Mouse (Mus musculus): ENCODE measurements around the gene Lrp3.

Gene Lrp3

DNA sequence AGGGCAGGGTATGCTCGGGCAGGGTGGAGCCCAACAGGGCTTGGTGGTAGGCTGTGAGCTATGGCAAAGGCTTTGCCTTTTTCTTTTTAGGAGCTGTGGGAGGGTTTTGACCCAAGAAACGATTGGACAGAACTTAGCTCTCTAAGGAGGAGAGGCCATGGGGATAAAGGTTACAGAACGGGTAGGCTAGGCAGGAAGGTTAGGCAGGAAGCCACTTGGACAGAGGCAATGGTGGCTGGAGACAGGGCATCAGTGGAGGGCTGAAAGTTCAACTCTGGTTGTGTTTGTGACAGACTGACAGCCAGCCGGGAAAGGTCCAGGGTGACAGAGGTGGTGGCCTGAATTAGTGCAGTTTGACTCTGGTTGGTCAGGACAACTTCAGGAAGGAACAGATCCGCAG, 25.6 kb downstream of the Lrp3 start:
- no peak for DNase-seq (ENCODE audit: low read depth)

DNA sequence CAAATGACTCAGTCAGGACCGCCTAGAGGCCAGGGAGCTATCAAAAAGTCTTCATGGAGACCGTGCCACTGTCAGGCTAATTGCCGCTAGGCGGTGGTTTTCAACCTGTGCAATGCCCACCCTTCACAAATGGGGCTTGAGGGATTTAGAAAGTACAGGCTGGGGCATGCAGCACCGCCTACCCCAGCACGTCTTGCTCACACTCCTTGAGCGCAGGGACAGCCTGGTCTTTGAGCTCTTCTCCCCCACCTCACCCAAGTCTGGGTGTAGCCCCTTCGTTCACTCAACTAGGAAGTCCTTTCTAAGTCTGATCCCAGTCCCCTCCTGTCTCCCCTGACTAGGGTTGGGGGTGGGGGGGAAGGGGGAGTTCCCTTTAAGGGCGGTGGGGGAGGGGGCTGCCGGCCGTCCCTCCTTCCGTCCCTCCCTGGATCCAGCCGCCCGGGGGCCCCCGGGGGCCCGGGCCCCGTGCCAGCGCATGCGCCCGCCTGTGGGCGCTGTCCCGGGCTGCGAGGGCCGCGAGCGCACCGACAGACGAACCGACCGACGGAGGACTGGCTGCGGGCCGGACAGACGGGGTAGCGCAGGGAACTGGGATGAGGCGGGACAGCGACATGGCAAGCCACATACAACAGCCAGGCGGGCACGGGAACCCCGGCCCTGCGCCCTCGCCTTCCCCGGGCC, 29.3 kb downstream of the Lrp3 start, which contains the start of gene Slc7a10:
Gene Slc7a10 (plus strand): TSS at position 497 of the 681 bp plus-strand sequence.
- no peak for DNase-seq (ENCODE audit: low read depth)

DNA sequence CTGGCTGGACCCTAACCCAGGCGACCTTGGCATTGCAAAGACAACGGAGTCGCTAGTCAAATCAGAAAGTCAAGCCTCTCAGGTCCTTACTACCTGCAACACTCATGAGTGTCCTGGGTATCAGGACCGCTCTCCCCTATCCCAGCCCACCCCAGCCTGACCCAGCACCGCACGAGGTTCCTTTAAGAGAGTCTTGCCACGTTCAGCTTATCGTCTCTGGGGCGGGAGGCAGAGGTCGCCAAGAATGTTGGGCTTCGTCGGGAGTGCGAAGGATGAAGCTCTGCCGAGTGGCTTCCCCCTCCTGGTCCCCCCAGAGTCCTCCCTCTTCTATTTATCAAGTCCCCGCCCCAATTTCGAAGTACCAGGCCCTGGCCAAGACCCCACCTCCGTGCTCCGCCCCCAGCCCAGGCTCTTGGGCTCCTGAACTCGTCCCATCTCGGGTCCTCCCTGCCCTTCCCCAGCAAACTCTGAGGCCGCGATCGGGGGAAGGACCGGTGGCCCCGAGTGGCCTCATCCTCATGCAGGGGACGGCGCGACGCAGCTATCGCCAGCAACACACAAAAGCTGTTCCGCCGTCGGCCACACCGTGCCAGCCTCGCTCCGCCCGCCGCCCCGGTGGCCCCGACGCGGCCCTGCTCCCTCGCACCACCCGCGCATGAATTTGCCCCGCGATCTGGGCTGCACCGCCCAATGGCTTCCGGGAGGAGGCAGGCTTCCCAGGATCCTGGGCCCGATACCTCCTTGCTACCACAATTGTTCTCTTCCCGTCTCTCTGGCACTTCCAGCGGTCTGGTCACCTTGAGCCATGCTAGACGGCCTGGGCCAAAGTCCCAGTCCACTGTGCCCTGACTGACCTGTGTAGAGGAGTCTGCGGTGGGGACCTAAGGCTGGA, 30.2 kb downstream of the Lrp3 start:
- DNase-seq (ENCODE audit: low read depth), result no peak

DNA sequence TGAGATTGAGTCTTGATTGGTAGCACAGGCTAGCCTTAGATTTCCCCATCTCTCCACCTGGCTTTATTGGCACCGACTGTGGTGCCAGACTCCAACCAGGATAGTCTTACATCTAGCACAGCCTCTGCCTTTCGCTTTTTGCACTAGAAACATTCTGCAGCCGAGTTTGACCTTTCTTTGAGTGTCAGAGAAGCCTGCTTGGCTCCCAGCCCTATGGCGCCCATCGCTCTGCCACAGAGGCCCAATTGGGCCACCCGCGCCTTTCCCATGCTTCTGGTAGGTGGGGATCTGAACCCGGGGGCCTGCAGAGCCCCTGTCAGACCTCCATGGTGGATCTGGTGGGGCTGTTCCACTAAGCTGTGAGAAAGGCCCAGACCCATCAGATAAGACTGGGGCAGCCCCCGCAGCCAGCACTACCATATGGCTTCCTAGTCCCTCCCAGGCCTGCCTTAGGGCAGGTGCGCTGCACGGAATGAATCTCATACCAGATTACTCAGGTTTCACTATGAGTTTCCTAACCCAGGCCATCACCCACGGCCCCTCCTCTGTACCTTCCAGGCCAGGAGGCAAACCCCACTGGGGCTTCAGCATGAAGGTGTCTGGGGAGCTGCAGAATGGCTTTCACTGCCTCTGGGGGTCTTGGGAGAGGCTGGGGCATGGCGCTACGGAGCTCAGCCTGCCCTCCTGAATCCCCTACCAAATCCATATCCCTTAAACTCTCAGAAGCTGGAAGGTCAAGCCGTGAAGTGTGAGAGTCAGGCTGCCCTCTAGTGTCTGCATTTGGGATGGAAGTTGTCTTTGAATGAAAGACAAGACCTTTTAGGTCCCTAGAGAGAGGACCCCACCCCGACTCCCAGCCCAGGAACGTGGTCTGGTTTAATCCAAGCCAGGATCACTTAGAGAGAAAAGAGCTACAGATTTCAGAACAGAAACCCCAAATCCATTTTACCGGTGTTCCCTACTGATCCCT, 38.6 kb downstream of the Lrp3 start:
- peak; percentile 59 for DNase-seq (ENCODE audit: low read depth)

DNA sequence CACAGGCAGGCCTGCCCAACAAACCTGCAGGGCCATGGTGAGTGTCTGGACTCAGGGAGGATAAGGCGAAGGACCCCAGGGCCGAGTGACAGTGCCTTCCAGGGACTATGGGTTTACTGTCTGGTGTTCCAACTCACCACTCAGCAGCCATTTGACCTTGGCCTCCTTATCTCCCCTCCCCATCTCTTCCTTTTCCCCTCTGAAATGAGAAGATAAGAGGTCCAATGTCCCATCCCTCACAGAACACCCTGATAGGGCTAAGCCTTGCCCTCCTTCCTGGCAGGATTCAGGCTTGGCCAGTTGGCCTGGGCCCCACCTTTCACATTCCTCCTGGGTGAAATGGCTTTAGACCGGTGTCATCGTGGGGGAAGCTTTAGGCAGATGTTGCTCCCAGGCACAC, 39.8 kb downstream of the Lrp3 start:
- DNase-seq (ENCODE audit: low read depth), result no peak

DNA sequence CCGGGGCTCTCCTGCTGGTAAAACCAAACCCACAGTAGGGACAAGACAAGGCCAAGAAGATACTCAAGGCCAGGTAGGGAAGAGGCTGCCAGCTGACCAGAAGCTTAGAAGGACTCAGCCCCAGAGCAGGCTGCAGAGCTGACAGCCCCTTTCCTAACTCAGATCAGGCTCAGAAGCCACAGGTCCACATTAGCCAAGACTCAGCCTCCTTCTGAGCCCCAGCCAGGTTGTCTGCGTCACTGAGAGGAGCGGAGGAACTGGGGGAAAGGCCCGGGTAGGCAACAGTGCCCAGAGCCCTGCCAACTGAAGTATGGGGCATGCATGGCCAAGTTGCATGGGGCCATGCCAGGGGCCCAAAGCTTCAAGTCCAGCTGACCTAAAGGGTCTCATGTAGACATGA, 42.8 kb downstream of the Lrp3 start:
- peak; percentile 50 for DNase-seq (ENCODE audit: low read depth)

DNA sequence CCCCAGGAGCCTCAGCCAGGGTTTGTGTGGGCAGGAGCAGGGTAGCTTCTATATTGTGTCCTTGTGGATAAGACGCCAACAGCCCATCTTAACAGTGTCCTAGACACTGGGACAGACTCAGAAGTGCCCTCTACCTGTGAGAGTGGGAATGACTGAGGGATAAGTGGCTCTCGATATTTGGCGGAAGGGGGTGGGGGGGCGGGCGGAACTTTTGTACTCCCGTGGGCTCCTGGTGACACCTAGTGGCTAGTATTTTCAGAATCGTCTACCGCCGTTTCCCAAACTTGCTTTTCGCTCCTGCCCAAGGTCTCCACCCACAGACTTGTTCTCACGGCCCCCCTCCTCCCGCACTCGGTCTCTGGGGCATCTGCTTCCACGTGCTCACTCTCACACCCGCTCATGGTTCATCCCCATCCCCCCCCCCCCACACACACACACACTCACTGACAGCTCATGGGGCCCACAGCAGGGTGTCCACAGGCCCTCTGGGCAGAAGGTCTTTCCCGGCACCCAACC, 43.4 kb downstream of the Lrp3 start:
- DNase-seq (ENCODE audit: low read depth), result peak; percentile 95

DNA sequence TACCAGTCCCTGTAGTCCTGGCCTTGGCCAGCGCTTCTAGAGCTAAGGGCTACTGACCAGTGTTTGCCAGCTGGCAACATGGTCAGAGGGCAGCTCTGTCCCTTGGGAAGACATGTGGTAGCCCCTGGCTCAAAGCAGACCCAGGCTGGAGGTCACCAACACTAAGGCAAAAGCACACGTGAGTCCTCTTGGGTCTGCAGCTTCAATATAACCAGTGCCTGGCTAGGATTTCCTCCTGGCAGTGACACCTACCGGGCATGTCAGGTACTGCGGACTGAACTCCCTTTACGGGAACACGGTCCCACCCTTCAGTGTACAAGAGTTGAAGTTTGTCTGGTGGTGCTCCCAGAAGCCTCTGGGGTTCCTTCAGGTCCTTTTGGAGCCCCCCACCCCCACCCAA, 46.0 kb downstream of the Lrp3 start:
- peak; percentile 86 for DNase-seq (ENCODE audit: low read depth)

DNA sequence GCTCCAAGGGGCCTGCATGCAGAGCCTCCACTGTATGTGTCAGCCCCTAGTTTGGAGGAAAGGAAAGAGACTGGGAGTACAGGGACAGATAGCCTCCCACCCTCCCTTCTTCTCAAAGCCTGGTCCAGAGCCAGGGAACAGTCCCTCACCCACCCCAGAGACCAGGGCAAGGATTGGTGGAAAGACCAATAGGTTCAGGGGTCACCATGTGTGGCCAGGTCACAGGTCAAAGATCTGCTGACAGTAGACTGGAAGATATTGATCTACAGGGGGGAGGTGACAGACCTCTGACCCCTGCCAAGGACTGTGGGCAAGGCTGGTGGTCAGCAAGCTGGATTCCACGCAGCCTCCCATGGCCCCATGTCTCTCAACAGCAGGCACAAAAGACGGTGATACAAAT, 47.4 kb downstream of the Lrp3 start:
- DNase-seq (ENCODE audit: low read depth), result no peak

DNA sequence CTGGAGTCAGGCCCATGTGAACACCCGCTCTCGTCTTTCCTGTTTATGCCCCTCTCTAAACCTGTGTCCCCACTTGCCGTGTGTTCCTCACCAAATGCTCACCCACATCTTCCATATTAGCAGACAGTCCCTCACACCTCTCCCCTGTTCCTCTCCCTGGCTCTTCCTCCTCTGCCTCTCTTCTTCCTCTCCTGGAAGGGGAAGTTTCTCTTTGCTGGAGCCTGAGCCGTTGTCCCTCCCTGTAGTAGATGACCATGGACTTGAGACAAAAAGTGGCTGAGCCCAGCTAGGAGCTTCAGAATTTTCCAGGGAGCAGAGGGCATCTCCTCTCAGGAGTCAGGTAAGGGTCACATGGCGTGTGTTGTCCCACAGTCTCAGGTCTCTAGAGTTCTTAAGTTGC, 48.3 kb downstream of the Lrp3 start:
- DNase-seq (ENCODE audit: low read depth), result no peak

DNA sequence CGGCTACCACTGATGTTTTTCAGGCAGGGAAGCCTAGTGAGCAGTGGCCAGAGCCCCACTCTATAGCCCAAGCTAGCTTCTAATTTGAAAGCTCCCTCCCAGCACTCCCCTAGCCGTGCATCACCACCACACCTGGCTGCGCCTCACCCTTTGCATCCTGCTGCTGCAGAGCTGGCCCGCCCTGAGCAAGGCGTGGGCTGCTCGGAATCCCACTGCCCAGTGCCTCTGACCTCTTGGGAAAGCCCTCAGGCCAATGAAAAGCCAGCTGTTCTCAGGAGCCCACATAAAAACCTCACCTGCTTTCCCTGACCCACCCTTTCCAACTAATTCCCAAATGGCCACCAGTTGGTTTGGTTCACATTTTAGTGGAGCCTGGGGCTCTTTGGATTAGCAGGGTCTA, 51.2 kb downstream of the Lrp3 start:
- DNase-seq (ENCODE audit: low read depth), result no peak

DNA sequence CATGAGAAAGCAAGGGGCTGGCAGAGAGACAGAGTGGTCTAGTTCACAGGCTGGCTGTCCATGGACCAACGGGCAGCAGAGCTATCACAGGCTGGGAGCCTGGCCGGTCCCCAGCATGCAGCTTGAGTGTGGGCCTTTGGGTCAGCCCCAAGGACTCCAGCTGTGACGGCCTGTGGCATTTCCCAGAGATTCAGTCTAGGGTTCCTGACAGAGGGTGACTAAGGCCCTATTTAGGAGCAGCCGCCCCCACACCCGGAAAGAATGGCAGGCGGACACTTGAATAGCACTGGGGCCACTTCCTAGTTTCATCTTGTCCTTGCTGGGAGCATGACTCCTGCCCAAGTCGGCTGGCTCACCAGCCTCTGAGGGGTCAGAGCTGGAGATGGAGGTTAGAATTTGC, 51.7 kb downstream of the Lrp3 start:
- DNase-seq (ENCODE audit: low read depth), result no peak

DNA sequence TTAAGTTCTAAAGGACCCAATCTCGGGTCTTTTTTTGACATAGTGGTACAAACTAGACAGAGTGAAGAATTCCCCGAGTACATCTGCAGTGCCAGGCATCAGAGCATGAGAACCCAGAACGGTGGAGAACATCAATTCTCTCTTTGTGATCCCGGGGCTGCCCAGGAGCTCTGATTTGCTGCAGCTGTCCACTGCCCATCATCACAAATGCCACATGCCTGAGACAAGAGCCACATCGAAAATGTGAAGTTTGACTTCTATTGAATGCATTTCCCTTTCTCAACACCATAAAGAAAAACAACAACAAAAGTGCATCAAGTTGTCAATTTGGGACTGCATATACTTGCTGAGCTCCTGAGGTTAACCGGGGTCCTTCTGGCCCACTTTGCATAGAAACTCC, 52.9 kb downstream of the Lrp3 start:
- no peak for DNase-seq (ENCODE audit: low read depth)

DNA sequence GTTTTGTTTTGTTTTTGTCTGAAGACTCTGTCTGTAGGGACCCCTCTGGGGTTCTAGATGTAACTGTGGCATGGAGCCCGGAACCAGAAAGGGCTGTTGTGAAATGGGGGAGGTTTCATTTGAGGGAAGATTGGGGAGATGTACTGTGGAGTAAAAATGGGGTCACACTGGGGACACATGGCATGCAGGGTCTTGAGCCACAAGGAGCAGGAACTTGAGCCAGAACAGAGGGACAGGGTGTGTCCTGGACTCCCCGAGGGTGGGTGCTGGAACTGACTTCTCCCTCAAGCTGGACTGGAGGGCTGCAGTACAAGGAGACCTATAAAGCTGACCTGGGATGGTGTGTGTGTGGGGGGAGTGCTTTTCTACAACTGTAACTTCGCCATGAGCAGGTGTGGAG, 57.8 kb downstream of the Lrp3 start:
- DNase-seq (ENCODE audit: low read depth), result no peak

DNA sequence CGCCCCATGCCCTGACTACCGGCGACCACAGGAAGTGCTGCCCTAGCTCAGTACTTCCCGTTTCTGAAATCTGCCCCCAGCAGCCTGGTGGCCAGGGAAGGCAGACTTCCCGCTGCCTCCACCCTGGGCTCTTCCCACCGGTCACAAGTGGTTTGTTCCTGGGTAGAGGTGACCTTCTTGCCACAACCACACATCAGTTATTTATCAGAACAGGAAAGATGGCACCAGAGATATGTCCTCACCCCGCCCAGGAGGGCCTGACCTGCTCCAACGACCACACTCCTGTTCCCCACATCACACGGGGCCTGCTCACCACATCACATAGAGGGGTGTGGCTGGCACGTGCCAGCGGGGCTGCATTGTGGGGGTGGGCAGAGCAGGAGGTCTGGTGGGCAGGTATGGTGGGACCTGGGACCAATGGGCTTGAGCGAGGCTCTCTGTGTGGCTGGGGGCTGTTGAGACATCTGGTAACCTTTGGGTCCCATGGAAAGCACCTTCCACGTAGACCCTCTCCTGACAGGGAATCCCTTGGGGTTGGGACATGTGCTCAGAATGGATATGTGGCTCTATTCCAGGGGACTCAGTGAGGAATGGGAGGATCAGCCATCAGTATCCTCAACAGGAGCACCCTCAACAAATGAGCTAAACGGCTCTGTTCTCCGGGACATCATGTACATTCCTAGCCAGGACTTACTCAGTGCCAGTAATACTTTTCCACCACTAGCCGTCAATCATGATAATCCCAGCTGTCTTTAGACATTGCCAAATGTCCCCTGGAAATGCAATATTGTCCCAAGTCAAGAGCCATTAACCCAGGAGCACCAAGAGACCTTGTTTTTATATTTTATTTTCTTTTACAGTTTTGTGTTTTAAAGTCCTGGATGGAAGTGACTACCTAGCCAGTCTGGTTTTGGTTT, 58.5 kb downstream of the Lrp3 start:
- no peak for DNase-seq (ENCODE audit: low read depth)

DNA sequence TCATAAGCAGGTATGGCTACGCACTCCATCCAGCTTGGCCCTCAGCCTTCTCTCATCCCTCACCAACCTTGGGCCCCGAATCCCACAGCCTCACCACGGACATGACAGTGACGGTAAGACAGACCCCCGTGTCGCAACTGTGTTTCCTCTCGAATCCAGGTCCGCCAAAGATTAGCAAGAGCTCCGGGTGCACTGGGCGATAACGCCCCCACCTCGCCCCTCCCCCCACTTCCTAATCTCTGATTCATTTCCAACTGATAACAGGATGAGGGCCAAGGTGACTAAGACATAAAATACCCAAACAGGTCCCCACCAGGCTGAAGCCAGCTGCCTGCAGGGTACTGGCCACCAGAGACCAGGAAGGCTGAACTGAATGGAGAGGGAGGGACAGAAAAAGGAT, 60.8 kb downstream of the Lrp3 start:
- DNase-seq (ENCODE audit: low read depth), result no peak

DNA sequence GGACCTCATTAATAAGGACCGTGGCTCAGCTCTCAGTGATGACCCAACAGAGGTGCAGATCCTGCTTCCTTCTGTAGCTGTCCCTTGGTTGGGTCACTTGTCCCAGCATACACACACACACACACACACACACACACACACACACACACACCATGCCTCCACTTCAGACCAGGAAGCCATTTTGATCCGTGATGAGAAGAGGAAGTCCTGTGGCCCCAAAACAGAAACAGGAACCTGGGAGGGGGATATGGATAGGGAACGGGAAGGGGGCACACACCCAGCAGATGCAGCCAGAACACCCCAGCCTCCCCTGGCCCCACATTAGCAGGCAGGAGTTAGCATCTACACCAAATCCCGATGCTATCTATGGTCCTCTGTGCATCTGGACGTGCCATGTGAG, 64.4 kb downstream of the Lrp3 start:
- DNase-seq (ENCODE audit: low read depth), result no peak
